Mouse (Mus musculus): ENCODE measurements around the gene Adra1b. TPM values are rescaled to one million over a fixed set of nuclear protein-coding genes. Genes with fewer than 3 reads are reported as not detected.

Adra1b gene
- polyA plus RNA-seq, 1 experiment from 2014 or later = 3.1 TPM

DNA sequence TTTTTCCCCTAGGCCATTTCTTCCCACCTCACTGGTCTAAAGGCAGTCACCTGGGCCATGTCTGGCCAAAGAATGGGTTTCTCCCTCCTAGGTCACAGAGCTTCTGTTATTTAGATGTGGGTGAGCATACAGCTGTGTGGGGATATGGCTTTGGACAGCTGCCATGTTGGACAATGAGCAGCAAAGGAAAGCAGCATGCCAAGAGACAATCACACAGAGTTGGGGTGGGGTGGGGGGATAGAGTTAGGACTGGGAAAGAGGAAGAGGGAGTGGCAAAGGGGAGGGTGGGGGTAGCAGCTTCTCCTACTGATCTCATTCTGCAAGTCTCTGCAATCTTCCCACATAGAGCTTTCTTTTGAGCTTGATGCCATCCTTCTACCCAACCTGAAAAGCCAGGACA is 13.4 kb downstream of the Adra1b start:
- DNase-seq (no peak), ATAC-seq (ENCODE audit: low FRiP score, low TSS enrichment) (no peak; the same call in 1 of the 2 replicates)
- Histone ChIP-seq H3K4me2 (ENCODE audit: low read length) (no peak overlapping the region), H3K4me3 (replicated peaks; ENCODE audit: low read depth, low read length) (no peak overlapping the region), H3K36me3 (ENCODE audit: control insufficient read depth, insufficient read depth, low read length) (no peaks in the 10 kb centered on the region), H3K4me1 (ENCODE audit: control insufficient read depth, insufficient read depth, low read length) (no peaks in the 10 kb centered on the region), H3K9ac (replicated peaks; ENCODE audit: low read length) (no peak overlapping the region), H3K9me3 (ENCODE audit: control insufficient read depth, low read length) (no peaks in the 10 kb centered on the region), H3K27me3 (ENCODE audit: control insufficient read depth, insufficient read depth, low read length) (no peaks in the 10 kb centered on the region), H3K27ac (replicated peaks; ENCODE audit: low read depth, low read length) (no peak overlapping the region)

DNA sequence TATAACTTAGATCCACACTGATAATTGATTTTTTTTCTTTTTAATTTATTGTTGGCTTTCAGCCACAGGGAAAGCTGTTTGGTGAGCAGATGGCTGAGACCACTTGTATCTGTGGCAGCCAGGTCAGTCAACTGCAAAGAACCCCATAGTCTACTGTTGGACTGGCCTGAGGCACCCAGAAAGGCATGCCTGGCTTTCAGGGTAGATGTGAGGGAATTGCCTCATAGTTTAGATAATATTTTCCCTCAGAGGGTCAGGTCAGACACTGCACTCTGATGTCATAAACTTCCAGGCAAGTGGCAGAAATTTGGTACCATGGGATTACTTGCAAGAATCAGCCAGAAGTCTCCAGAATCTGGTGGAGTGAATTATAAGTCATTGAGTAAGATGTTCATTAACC is 16.5 kb downstream of the Adra1b start:
- H3K9me3 ChIP-seq (ENCODE audit: control insufficient read depth, low read length) = no peaks in the 10 kb centered on the region
- no peaks in the 10 kb centered on the region for H3K36me3 ChIP-seq (ENCODE audit: control insufficient read depth, insufficient read depth, low read length)
- no peak for DNase-seq
- H3K27me3 ChIP-seq (ENCODE audit: control insufficient read depth, insufficient read depth, low read length) = no peaks in the 10 kb centered on the region
- ATAC-seq (ENCODE audit: low FRiP score, low TSS enrichment) = no peak
- H3K4me2 ChIP-seq (ENCODE audit: low read length) = no peak overlapping the region
- H3K4me1 ChIP-seq (ENCODE audit: control insufficient read depth, insufficient read depth, low read length) = no peaks in the 10 kb centered on the region
- no peak overlapping the region for H3K4me3 ChIP-seq (replicated peaks; ENCODE audit: low read depth, low read length)
- no peak overlapping the region for H3K27ac ChIP-seq (replicated peaks; ENCODE audit: low read depth, low read length)
- no peak overlapping the region for H3K9ac ChIP-seq (replicated peaks; ENCODE audit: low read length)

DNA sequence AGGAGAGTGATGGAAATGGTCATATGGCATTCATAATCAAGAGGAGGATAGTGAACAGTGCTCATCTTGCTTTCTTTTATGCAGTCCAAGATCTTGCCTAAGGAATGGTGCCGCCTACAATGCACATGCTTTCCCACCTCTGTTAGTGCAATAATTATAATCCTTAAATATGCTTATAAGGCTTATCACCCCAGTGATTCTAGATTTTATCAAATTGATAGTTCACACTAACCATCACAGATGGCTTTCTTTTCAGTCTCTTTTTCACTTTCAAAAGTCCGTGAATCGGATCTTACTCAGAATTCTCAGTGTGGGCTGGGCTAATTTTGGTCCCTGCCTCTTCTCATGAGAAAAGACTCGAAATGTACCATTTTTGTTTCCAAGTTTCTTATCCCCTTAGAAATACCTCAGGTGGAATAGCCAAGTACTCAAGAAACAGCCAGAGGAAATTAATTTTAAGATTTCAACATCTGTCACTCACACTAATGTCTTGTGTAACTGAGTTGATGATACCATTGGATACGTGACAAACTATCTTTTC is 17.3 kb downstream of the Adra1b start:
- DNase-seq (no peak), ATAC-seq (ENCODE audit: low FRiP score, low TSS enrichment) (no peak)
- WGBS = 94% methylated on average over 5 of the region's 5 CpGs
- H3K4me3 ChIP-seq (replicated peaks; ENCODE audit: low read depth, low read length) = no peak overlapping the region
- H3K27me3 ChIP-seq (ENCODE audit: control insufficient read depth, insufficient read depth, low read length) = no peaks in the 10 kb centered on the region
- H3K9ac ChIP-seq (replicated peaks; ENCODE audit: low read length) = no peak overlapping the region
- H3K9me3 ChIP-seq (ENCODE audit: control insufficient read depth, low read length) = no peaks in the 10 kb centered on the region
- H3K4me1 ChIP-seq (ENCODE audit: control insufficient read depth, insufficient read depth, low read length) = no peaks in the 10 kb centered on the region
- no peak overlapping the region for H3K4me2 ChIP-seq (ENCODE audit: low read length)
- no peaks in the 10 kb centered on the region for H3K36me3 ChIP-seq (ENCODE audit: control insufficient read depth, insufficient read depth, low read length)
- no peak overlapping the region for H3K27ac ChIP-seq (replicated peaks; ENCODE audit: low read depth, low read length)

DNA sequence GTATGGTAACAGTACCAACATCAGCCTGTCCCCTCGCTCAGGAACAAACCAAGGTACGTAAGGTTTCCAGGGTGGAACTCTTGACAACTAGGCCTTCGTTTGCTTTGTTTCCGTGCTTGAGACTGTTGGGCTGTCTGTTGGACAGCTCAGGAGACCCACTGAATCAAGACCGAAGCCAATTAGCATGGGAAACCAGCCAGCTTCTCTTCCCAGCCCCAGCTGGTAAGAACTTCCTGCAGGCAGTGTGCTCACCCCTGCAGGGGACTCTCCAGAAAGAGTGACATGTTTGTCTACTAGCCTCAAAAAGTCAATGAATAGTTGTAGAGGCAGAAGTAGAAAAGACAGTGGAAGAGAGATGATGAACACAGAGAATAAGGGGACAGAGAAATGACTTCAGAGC is 23.8 kb downstream of the Adra1b start:
- peak; percentile 11 for DNase-seq

DNA sequence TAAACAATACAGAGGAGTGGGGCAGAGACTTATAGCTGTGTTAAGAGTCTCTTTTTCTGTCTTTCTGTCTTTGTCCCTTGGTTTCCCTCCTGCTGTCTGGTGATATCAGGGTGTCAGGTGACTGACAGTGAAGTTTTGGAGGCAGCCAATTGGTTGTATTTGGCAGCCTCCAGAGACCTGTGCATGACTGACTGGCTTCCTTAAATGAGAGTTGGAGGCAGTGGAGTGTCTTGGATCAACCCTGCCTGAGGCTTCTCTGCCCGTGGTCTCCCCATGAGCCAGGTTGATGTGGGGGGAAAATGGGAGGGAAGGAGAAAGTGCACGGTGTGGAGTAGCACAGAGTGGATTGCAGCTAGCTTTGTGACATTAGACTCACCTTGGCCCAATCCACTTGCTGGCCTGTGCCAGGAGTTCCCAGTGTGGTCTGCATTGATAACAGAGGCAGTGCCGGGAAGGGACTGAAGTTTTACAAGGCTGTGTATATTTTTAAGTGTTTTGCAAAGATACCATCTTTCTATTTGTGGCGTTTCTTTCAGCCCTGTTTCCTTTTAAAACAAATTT is 33.2 kb downstream of the Adra1b start:
- 64% methylated on average over 4 of the region's 4 CpGs for WGBS

More for the DNA sequence above, 23.8 kb downstream of the Adra1b start:
- no peak overlapping the region for H3K27ac ChIP-seq (replicated peaks; ENCODE audit: low read depth, low read length)
- WGBS = 84% methylated on average over 5 of the region's 5 CpGs
- H3K36me3 ChIP-seq (ENCODE audit: control insufficient read depth, insufficient read depth, low read length) = no peaks in the 10 kb centered on the region
- H3K9ac ChIP-seq (replicated peaks; ENCODE audit: low read length) = no peak overlapping the region
- no peak overlapping the region for H3K4me3 ChIP-seq (replicated peaks; ENCODE audit: low read depth, low read length)
- H3K4me2 ChIP-seq (ENCODE audit: low read length) = no peak overlapping the region
- H3K4me1 ChIP-seq (ENCODE audit: control insufficient read depth, insufficient read depth, low read length) = no peaks in the 10 kb centered on the region
- no peak for ATAC-seq (ENCODE audit: low FRiP score, low TSS enrichment)
- H3K9me3 ChIP-seq (ENCODE audit: control insufficient read depth, low read length) = no peaks in the 10 kb centered on the region
- H3K27me3 ChIP-seq (ENCODE audit: control insufficient read depth, insufficient read depth, low read length) = no peaks in the 10 kb centered on the region

DNA sequence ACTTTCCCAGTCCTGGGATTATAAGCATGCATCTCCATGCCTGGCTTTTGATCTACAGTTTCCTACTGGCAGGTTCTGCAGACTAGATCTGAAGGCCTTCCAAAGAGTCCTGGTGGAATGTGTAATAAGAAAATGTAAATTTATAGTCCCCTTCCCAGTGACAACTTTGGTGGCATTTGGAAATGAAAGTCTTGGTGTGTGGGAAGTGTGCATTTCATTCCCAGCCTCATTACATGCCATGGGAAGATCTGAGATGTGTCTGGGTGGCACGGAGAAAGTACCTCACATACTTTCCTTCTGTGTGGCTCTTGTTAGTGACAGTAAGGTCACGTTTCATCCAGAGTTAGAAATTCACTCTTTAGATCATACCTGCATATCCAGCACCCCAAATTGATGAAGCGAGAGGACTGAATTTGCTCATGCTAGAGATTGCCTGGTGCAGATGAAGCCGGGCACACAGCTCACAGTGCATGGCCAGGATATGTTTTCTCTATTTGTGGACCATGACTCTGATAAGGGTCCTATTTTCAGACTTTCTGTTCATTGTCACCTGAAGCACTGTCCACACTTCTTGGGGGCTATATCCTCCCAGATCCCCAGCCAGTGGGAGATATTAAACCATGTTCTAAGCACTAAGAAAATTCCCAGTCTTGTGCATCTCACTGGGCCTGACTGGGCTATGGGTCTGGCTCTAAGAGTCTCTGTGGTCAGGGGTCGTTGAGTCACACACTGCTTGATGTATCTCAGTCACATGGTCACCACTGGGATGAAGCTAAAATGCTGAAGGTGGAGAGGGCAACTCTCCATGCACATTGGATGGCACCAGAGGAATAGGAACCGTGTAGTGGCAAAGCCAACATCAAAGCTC is 35.5 kb downstream of the Adra1b start:
- no peaks in the 10 kb centered on the region for H3K36me3 ChIP-seq (ENCODE audit: control insufficient read depth, insufficient read depth, low read length)
- no peak for DNase-seq
- H3K4me1 ChIP-seq (ENCODE audit: control insufficient read depth, insufficient read depth, low read length) = no peaks in the 10 kb centered on the region
- no peak for ATAC-seq (ENCODE audit: low FRiP score, low TSS enrichment)
- no peaks in the 10 kb centered on the region for H3K27me3 ChIP-seq (ENCODE audit: control insufficient read depth, insufficient read depth, low read length)
- H3K4me2 ChIP-seq (ENCODE audit: low read length) = no peak overlapping the region
- no peaks in the 10 kb centered on the region for H3K9me3 ChIP-seq (ENCODE audit: control insufficient read depth, low read length)
- H3K9ac ChIP-seq (replicated peaks; ENCODE audit: low read length) = no peak overlapping the region
- H3K4me3 ChIP-seq (replicated peaks; ENCODE audit: low read depth, low read length) = no peak overlapping the region
- H3K27ac ChIP-seq (replicated peaks; ENCODE audit: low read depth, low read length) = no peak overlapping the region
- WGBS = 89% methylated on average over 6 of the region's 6 CpGs

More for the DNA sequence above, 33.2 kb downstream of the Adra1b start:
- Histone ChIP-seq H3K27me3 (ENCODE audit: control insufficient read depth, insufficient read depth, low read length) (no peaks in the 10 kb centered on the region), H3K36me3 (ENCODE audit: control insufficient read depth, insufficient read depth, low read length) (no peaks in the 10 kb centered on the region), H3K4me1 (ENCODE audit: control insufficient read depth, insufficient read depth, low read length) (no peaks in the 10 kb centered on the region), H3K27ac (replicated peaks; ENCODE audit: low read depth, low read length) (no peak overlapping the region), H3K4me2 (ENCODE audit: low read length) (no peak overlapping the region), H3K9me3 (ENCODE audit: control insufficient read depth, low read length) (no peaks in the 10 kb centered on the region), H3K9ac (replicated peaks; ENCODE audit: low read length) (no peak overlapping the region), H3K4me3 (replicated peaks; ENCODE audit: low read depth, low read length) (no peak overlapping the region)
- no peak for ATAC-seq (ENCODE audit: low FRiP score, low TSS enrichment)
- no peak for DNase-seq

DNA sequence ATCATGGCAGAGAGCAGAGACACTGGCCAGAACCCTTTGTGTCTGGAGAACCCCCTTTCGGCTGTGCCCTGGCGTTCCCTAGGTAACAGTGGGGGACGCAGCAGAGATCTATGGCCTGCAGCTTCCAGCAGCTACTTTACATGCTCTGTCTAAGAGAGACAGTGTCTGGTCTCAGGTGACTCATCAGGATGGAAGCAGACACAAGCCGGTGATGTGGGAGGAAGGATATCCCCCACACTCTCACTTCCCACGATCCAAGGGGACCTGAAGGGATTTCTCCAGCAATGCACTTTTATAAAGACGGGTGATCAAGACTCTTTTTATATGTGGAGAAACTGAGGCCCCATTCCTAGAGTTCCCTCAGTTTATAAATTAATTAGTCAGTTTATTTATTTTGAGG is 48.0 kb downstream of the Adra1b start:
- 69% methylated on average over 6 of the region's 6 CpGs for WGBS
- H3K9ac ChIP-seq (replicated peaks; ENCODE audit: low read length) = no peak overlapping the region
- no peaks in the 10 kb centered on the region for H3K4me1 ChIP-seq (ENCODE audit: control insufficient read depth, insufficient read depth, low read length)
- H3K4me3 ChIP-seq (replicated peaks; ENCODE audit: low read depth, low read length) = no peak overlapping the region
- H3K9me3 ChIP-seq (ENCODE audit: control insufficient read depth, low read length) = no peaks in the 10 kb centered on the region
- no peak overlapping the region for H3K4me2 ChIP-seq (ENCODE audit: low read length)
- H3K27ac ChIP-seq (replicated peaks; ENCODE audit: low read depth, low read length) = no peak overlapping the region
- no peaks in the 10 kb centered on the region for H3K27me3 ChIP-seq (ENCODE audit: control insufficient read depth, insufficient read depth, low read length)
- H3K36me3 ChIP-seq (ENCODE audit: control insufficient read depth, insufficient read depth, low read length) = no peaks in the 10 kb centered on the region
- ATAC-seq (ENCODE audit: low FRiP score, low TSS enrichment) = no peak
- no peak for DNase-seq

DNA sequence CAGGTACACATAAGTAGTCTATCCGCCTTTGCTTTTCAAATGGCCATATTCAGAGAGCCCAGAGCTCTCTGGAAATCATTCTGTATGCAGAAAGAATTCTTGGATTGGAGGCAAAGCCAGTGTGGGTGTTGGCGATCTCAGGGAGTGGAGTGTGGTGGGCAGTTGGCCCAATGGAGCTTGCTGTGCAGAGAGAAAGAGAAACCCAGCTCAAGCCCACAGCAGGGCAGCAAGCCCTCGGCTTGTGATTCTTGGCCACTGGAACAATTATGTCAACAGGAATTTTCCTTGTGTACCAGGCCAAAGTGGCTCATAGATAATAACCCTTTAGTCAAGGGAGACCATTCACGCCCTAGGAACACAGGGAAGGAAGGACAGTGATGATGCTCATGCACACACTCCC is 53.0 kb downstream of the Adra1b start:
- no peaks in the 10 kb centered on the region for H3K27me3 ChIP-seq (ENCODE audit: control insufficient read depth, insufficient read depth, low read length)
- no peak overlapping the region for H3K4me2 ChIP-seq (ENCODE audit: low read length)
- WGBS = 84% methylated on average over 4 of the region's 4 CpGs
- H3K4me3 ChIP-seq (replicated peaks; ENCODE audit: low read depth, low read length) = no peak overlapping the region
- H3K36me3 ChIP-seq (ENCODE audit: control insufficient read depth, insufficient read depth, low read length) = no peaks in the 10 kb centered on the region
- no peak overlapping the region for H3K9ac ChIP-seq (replicated peaks; ENCODE audit: low read length)
- H3K27ac ChIP-seq (replicated peaks; ENCODE audit: low read depth, low read length) = no peak overlapping the region
- ATAC-seq (ENCODE audit: low FRiP score, low TSS enrichment) (no peak), DNase-seq (no peak)
- no peaks in the 10 kb centered on the region for H3K9me3 ChIP-seq (ENCODE audit: control insufficient read depth, low read length)
- no peaks in the 10 kb centered on the region for H3K4me1 ChIP-seq (ENCODE audit: control insufficient read depth, insufficient read depth, low read length)

DNA sequence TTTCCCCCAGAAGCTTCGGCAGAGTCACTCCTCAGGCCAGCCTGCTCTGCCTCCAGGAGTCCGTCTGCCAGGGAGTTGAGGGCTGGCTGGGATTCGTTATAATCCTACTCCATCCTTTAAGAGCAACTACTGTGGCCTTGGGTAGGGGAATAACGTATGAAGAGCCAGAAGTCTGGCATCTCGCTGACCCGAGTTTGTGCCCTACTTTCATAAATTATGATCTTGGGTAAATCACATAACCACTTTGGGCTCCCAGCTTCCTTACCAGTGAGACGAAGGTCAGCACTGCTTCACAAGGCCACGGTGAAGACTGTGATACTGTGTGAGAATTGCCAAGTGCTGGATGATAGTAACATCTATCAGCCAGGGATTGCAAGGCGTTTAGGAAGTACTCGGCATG is 59.4 kb downstream of the Adra1b start:
- no peaks in the 10 kb centered on the region for H3K9me3 ChIP-seq (ENCODE audit: control insufficient read depth, low read length)
- H3K4me2 ChIP-seq (ENCODE audit: low read length) = no peak overlapping the region
- no peaks in the 10 kb centered on the region for H3K36me3 ChIP-seq (ENCODE audit: control insufficient read depth, insufficient read depth, low read length)
- no peaks in the 10 kb centered on the region for H3K27me3 ChIP-seq (ENCODE audit: control insufficient read depth, insufficient read depth, low read length)
- no peaks in the 10 kb centered on the region for H3K4me1 ChIP-seq (ENCODE audit: control insufficient read depth, insufficient read depth, low read length)
- WGBS = 71% methylated on average over 10 of the region's 10 CpGs
- ATAC-seq (ENCODE audit: low FRiP score, low TSS enrichment) = no peak
- H3K27ac ChIP-seq (replicated peaks; ENCODE audit: low read depth, low read length) = no peak overlapping the region
- H3K9ac ChIP-seq (replicated peaks; ENCODE audit: low read length) = no peak overlapping the region
- no peak for DNase-seq
- H3K4me3 ChIP-seq (replicated peaks; ENCODE audit: low read depth, low read length) = no peak overlapping the region

All from midbrain, embryonic 14.5 days (tissue).